Comparison of ENCODE assay signal across 27 mouse cellular contexts in the genomic region with DNA sequence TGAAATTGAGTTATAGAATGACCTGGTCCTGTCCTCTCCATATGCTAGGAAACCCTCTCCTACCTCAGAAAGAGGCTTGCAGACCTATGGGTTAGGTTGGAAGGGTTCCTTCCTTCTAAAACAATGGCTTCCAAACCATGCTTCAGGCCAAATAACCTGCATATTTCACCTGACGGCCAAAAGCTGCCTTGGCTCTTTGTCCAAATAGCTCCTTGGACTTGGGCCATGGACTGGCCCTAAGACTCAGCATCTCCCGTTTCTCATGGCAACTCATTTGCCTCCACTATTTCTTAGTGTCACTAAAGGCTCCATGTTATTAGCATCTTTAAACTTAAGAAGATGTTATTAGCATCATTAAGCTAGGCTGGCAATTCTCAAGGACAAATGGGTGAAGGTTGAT. TPM values are rescaled to one million over a fixed set of nuclear protein-coding genes. Genes with fewer than 3 reads are reported as not detected.
DNase-seq lines count a peak whose midpoint lies in the region; ATAC-seq and TF ChIP-seq lines count a peak whose summit lies in the region.
"Had no signal": no experiment of that assay in that cellular context is flagged by ENCODE, and none has a peak within 500 bp of the region (broad histone marks: within the 10 kb centered on the region; RNA-seq: fewer than 3 reads in every experiment).

No protein-coding gene starts in this region.

- TF ChIP-seq CTCF in ES-Bruce4 (IDR thresholded peaks at IDR 0.05; ENCODE audit: low read depth, low read length), result no peak

- WGBS in kidney, embryonic 16.5 days, result 76% methylated on average over 2 of the region's 2 CpGs

- H3K36me3 ChIP-seq in ES-Bruce4 (ENCODE audit: control insufficient read depth, insufficient read depth, low read length, poor library complexity, severe bottlenecking), result peaks cover 26% of the 10 kb centered on the region
- H3K36me3 ChIP-seq in kidney, embryonic 16.5 days (ENCODE audit: insufficient read depth, low read length), result peaks cover 37% of the 10 kb centered on the region

- H3K27ac ChIP-seq in ES-Bruce4 (ENCODE audit: insufficient read depth, low read length), result 0 out of 2 replicates have a peak overlapping the region, but pooled peaks have one; percentile 21
- H3K27ac ChIP-seq in kidney, embryonic 16.5 days (ENCODE audit: low read length), result no peak overlapping the region
- H3K27ac ChIP-seq: embryonic facial prominence, embryonic 10.5 days; embryonic facial prominence, embryonic 15.5 days; forebrain, embryonic 12.5 days; heart, embryonic 15.5 days; kidney, postnatal 0 days; limb, embryonic 13.5 days; liver, embryonic 12.5 days; midbrain, embryonic 12.5 days; neural tube, embryonic 13.5 days had no signal

- H3K9me3 ChIP-seq in ES-Bruce4 (replicated peaks; ENCODE audit: control insufficient read depth, insufficient read depth, low read length, poor library complexity, severe bottlenecking), result no peaks in the 10 kb centered on the region
- no peaks in the 10 kb centered on the region for H3K9me3 ChIP-seq in kidney, embryonic 16.5 days (ENCODE audit: low read length)
- H3K9me3 ChIP-seq: embryonic facial prominence, embryonic 10.5 days; embryonic facial prominence, embryonic 15.5 days; forebrain, embryonic 12.5 days; G1E; heart, embryonic 15.5 days; limb, embryonic 13.5 days; liver, embryonic 12.5 days; megakaryocyte, embryonic 14.5 days; midbrain, embryonic 12.5 days; neural tube, embryonic 13.5 days had no signal

- no peak overlapping the region for H3K4me3 ChIP-seq in ES-Bruce4 (ENCODE audit: low read depth, low read length)
- no peak overlapping the region for H3K4me3 ChIP-seq in kidney, embryonic 16.5 days (ENCODE audit: low read length)
- H3K4me3 ChIP-seq: embryonic facial prominence, embryonic 10.5 days; embryonic facial prominence, embryonic 15.5 days; forebrain, embryonic 12.5 days; heart, embryonic 15.5 days; limb, embryonic 13.5 days; liver, embryonic 12.5 days; megakaryocyte, embryonic 14.5 days; midbrain, embryonic 12.5 days; neural tube, embryonic 13.5 days had no signal

- H3K4me1 ChIP-seq in ES-Bruce4 (ENCODE audit: control insufficient read depth, insufficient read depth, low read length), result no peaks in the 10 kb centered on the region
- H3K4me1 ChIP-seq in kidney, embryonic 16.5 days (ENCODE audit: insufficient read depth, low read length), result no peaks in the 10 kb centered on the region
- H3K4me1 ChIP-seq: embryonic facial prominence, embryonic 10.5 days; embryonic facial prominence, embryonic 15.5 days; forebrain, embryonic 12.5 days; heart, embryonic 15.5 days; limb, embryonic 13.5 days; liver, embryonic 12.5 days; megakaryocyte, embryonic 14.5 days; midbrain, embryonic 12.5 days; neural tube, embryonic 13.5 days had no signal

- no peak for TF ChIP-seq EP300 in ES-Bruce4 (IDR thresholded peaks at IDR 0.05; ENCODE audit: insufficient read depth, low read depth, low read length)

- no peak overlapping the region for H3K4me2 ChIP-seq in kidney, embryonic 16.5 days (replicated peaks; ENCODE audit: low read depth, low read length)
- H3K4me2 ChIP-seq: embryonic facial prominence, embryonic 15.5 days; forebrain, embryonic 12.5 days; heart, embryonic 15.5 days; limb, embryonic 13.5 days; liver, embryonic 12.5 days; midbrain, embryonic 12.5 days; neural tube, embryonic 13.5 days had no signal

- ATAC-seq in cerebellum, adult (ENCODE audit: insufficient number of reproducible peaks, low FRiP score, low TSS enrichment), result 0 out of 2 replicates have a peak, but pooled peaks have one; percentile 20
- no peak for ATAC-seq in kidney, embryonic 16.5 days (ENCODE audit: low FRiP score, low TSS enrichment)

- no peak for TF ChIP-seq POLR2A in ES-Bruce4 (IDR thresholded peaks at IDR 0.05; ENCODE audit: insufficient read depth, low read length)

- DNase-seq in cerebellum, postnatal 4 days (ENCODE audit: low spot score in 2 of 2), result no peak
- DNase-seq in cerebellum, adult 9-10 months, result peak; percentile 53
- peak; percentile 52 to 64 for DNase-seq in cerebellum, postnatal 36 days
- no peak for DNase-seq in lung, postnatal 10 days
- DNase-seq: adrenal gland, adult 8-10 months; gastrocnemius, postnatal 10 days; kidney, adult 2 months; kidney, postnatal 4 days; layer of hippocampus, adult 9-11 months; liver, postnatal 0 days; lung, postnatal 4 days; right cerebral cortex, postnatal 14 days had no signal

- H3K27me3 ChIP-seq in ES-Bruce4 (ENCODE audit: control insufficient read depth, insufficient read depth, low read length, poor library complexity, severe bottlenecking), result no peaks in the 10 kb centered on the region
- no peaks in the 10 kb centered on the region for H3K27me3 ChIP-seq in kidney, embryonic 16.5 days (ENCODE audit: insufficient read depth, low read length)
- H3K27me3 ChIP-seq: CH12.LX; embryonic facial prominence, embryonic 15.5 days; forebrain, embryonic 12.5 days; heart, embryonic 15.5 days; limb, embryonic 13.5 days; liver, embryonic 12.5 days; megakaryocyte, embryonic 14.5 days; midbrain, embryonic 12.5 days; neural tube, embryonic 13.5 days had no signal

- no peak overlapping the region for H3K9ac ChIP-seq in ES-Bruce4 (ENCODE audit: low read depth, poor library complexity, severe bottlenecking)
- H3K9ac ChIP-seq in kidney, embryonic 16.5 days (replicated peaks; ENCODE audit: low read length), result no peak overlapping the region
- H3K9ac ChIP-seq: embryonic facial prominence, embryonic 15.5 days; forebrain, embryonic 12.5 days; heart, embryonic 15.5 days; limb, embryonic 13.5 days; liver, embryonic 12.5 days; liver, postnatal 0 days; midbrain, embryonic 12.5 days; neural tube, embryonic 13.5 days had no signal

RNA-seq across cellular contexts. Expression of a gene that starts 52.8 kb away (rescaled TPM):
- 384 and 410 TPM in 2 replicates for polyA plus RNA-seq in ES-Bruce4 (2011; ENCODE audit: insufficient read depth, insufficient read length, low read depth, missing spikeins)
- polyA plus RNA-seq in kidney, embryonic 16.5 days (2015; fragmentation: Nextera tagmentation; extraction: Ambion mirVana), result 42.8 and 44.0 TPM in 2 replicates

Comparison
In these comparisons a context has a peak if more than half of its experiments do, and no peak if none do; other contexts are left out.
1. DNase-seq: peak in cerebellum, adult 9-10 months (single experiment) and cerebellum, postnatal 36 days (2 of 2); none in cerebellum, postnatal 4 days (0 of 2) and lung, postnatal 10 days (single experiment).